Mouse (Mus musculus) MEL (cell line): Measurements from ENCODE around the gene Cep95. TPM values are rescaled to one million over a fixed set of nuclear protein-coding genes. Genes with fewer than 3 reads are reported as not detected.

Experiments
- DNase-seq: peaks from one replicate; pipeline ENCODE4 v3.0.0; 2011; ENCODE audit warnings: low read depth, low spot score
- H3K27ac ChIP-seq: 2 replicates; pipeline ENCODE4 v1.5.1; 2012; ENCODE audit warnings: low read depth, mild to moderate bottlenecking, control low read depth, low read length, moderate library complexity; ENCODE audit not compliant: control insufficient read depth
- H3K27me3 ChIP-seq, 2 experiments: fragments of 150-350 bp in 1 of 2; sonication (generic) in 1 of 2; 2 replicates each; pipeline ENCODE4 v1.6.1; 2012; ENCODE audit warnings: low read length in 2 of 2, mild to moderate bottlenecking in 2 of 2, improper control_type of control experiment in 1 of 2, moderate library complexity in 1 of 2; ENCODE audit not compliant: insufficient read depth in 2 of 2, control insufficient read depth in 1 of 2
- H3K36me3 ChIP-seq, 2 experiments: 2 replicates each; pipeline ENCODE4 v1.6.1; 2012 to 2014; ENCODE audit warnings: low read length in 2 of 2, improper control_type of control experiment in 1 of 2, inconsistent platforms in 1 of 2, mild to moderate bottlenecking in 1 of 2; ENCODE audit not compliant: insufficient read depth in 2 of 2, control insufficient read depth in 1 of 2
- H3K4me1 ChIP-seq, 2 experiments: fragments of 150-350 bp in 1 of 2; sonication (generic) in 1 of 2; 2 replicates each; pipeline ENCODE4 v1.6.1; 2012; ENCODE audit warnings: low read length in 2 of 2, improper control_type of control experiment in 1 of 2, mild to moderate bottlenecking in 1 of 2; ENCODE audit not compliant: insufficient read depth in 2 of 2, control insufficient read depth in 1 of 2
- H3K4me3 ChIP-seq, 2 experiments: fragments of 150-350 bp in 1 of 2; sonication (generic) in 1 of 2; 2 replicates each; pipeline ENCODE4 v1.5.1; 2012; ENCODE audit warnings: low read depth in 2 of 2, low read length in 2 of 2, mild to moderate bottlenecking in 2 of 2, moderate library complexity in 2 of 2, control low read depth in 1 of 2, improper control_type of control experiment in 1 of 2; ENCODE audit not compliant: control insufficient read depth in 1 of 2, insufficient read depth in 1 of 2
- H3K79me2 ChIP-seq: 2 replicates; pipeline ENCODE4 v1.6.1; 2012; ENCODE audit warnings: mild to moderate bottlenecking, low read length, moderate library complexity; ENCODE audit not compliant: control insufficient read depth, poor library complexity, insufficient read depth
- H3K9ac ChIP-seq: 2 replicates; pipeline ENCODE4 v1.6.1; 2012; ENCODE audit warnings: low read depth, mild to moderate bottlenecking, control low read depth, low read length, moderate library complexity; ENCODE audit not compliant: control insufficient read depth, poor library complexity, severe bottlenecking
- H3K9me3 ChIP-seq: fragments of 150-350 bp; sonication (generic); replicated peaks from 2 replicates; pipeline ENCODE4 v1.6.1; 2012; ENCODE audit warnings: mild to moderate bottlenecking, low read length, improper control_type of control experiment, moderate library complexity; ENCODE audit not compliant: insufficient read depth
- BHLHE40 ChIP-seq: IDR thresholded peaks from 2 replicates; pipeline ENCODE4 v1.6.1; 2012; ENCODE audit warnings: low read depth, mild to moderate bottlenecking, inconsistent platforms, low read length, improper control_type of control experiment, borderline replicate concordance
- CHD2 ChIP-seq: IDR thresholded peaks from 2 replicates; pipeline ENCODE4 v1.6.1; 2011; ENCODE audit warnings: low read length, improper control_type of control experiment
- CTCF ChIP-seq, 3 experiments: IDR thresholded peaks in 2 of 3; conservative IDR thresholded peaks in 1 of 3; 2 replicates each; pipeline ENCODE4 v1.5.1; 2011 to 2012; ENCODE audit warnings: low read length in 3 of 3, low read depth in 2 of 3, mild to moderate bottlenecking in 2 of 3, improper control_type of control experiment in 1 of 3, inconsistent platforms in 1 of 3, mixed read lengths in 1 of 3, moderate library complexity in 1 of 3; ENCODE audit not compliant: control insufficient read depth in 1 of 3, insufficient read depth in 1 of 3, poor library complexity in 1 of 3, severe bottlenecking in 1 of 3
- ELF1 ChIP-seq: IDR thresholded peaks from 2 replicates; pipeline ENCODE4 v1.6.1; 2014; ENCODE audit warnings: low read depth, mild to moderate bottlenecking, inconsistent platforms, low read length, improper control_type of control experiment, moderate library complexity
- EP300 ChIP-seq, 2 experiments: IDR thresholded peaks; 2 replicates each; pipeline ENCODE4 v1.6.1; 2011; ENCODE audit warnings: improper control_type of control experiment in 2 of 2, low read length in 2 of 2, low read depth in 1 of 2, mild to moderate bottlenecking in 1 of 2
- ETS1 ChIP-seq: IDR thresholded peaks from 2 replicates; pipeline ENCODE4 v1.6.1; 2012; ENCODE audit warnings: low read depth, mild to moderate bottlenecking, inconsistent platforms, low read length, improper control_type of control experiment, moderate library complexity
- GABPA ChIP-seq: IDR thresholded peaks from 2 replicates; pipeline ENCODE4 v1.6.1; 2012; ENCODE audit warnings: low read depth, mild to moderate bottlenecking, inconsistent platforms, low read length, improper control_type of control experiment, moderate library complexity
- GATA1 ChIP-seq: IDR thresholded peaks from 2 replicates; pipeline ENCODE4 v1.6.1; 2011; ENCODE audit warnings: low read depth, low read length, improper control_type of control experiment
- JUND ChIP-seq: IDR thresholded peaks from 2 replicates; pipeline ENCODE4 v1.6.1; 2011; ENCODE audit warnings: low read depth, mild to moderate bottlenecking, improper control_type of control experiment, low read length
- MAX ChIP-seq: IDR thresholded peaks from 2 replicates; pipeline ENCODE4 v1.6.1; 2011; ENCODE audit warnings: low read length, improper control_type of control experiment
- MXI1 ChIP-seq: IDR thresholded peaks from 2 replicates; pipeline ENCODE4 v1.6.1; 2011; ENCODE audit warnings: mild to moderate bottlenecking, low read depth, low read length, improper control_type of control experiment
- MYC ChIP-seq: IDR thresholded peaks from 2 replicates; pipeline ENCODE4 v1.6.1; 2011; ENCODE audit warnings: low read depth, mild to moderate bottlenecking, low read length, improper control_type of control experiment, moderate library complexity
- POLR2A ChIP-seq, 2 experiments: IDR thresholded peaks; 2 replicates each; pipeline ENCODE4 v1.6.1; 2011 to 2012; ENCODE audit warnings: low read length in 2 of 2, mild to moderate bottlenecking in 2 of 2, control low read depth in 1 of 2, improper control_type of control experiment in 1 of 2, low read depth in 1 of 2, moderate library complexity in 1 of 2; ENCODE audit not compliant: control insufficient read depth in 1 of 2, insufficient read depth in 1 of 2, poor library complexity in 1 of 2
- POLR2AphosphoS2 ChIP-seq: IDR thresholded peaks from 2 replicates; pipeline ENCODE4 v1.6.1; 2011; ENCODE audit warnings: low read length, improper control_type of control experiment
- POLR2AphosphoS5 ChIP-seq: IDR thresholded peaks from 2 replicates; pipeline ENCODE4 v1.6.1; 2012; ENCODE audit warnings: low read depth, borderline replicate concordance, mild to moderate bottlenecking, inconsistent platforms, low read length, moderate library complexity, mixed read lengths
- RAD21 ChIP-seq: IDR thresholded peaks from 2 replicates; pipeline ENCODE4 v1.6.1; 2011; ENCODE audit warnings: mild to moderate bottlenecking, low read depth, low read length, improper control_type of control experiment
- RCOR1 ChIP-seq: IDR thresholded peaks from 2 replicates; pipeline ENCODE4 v1.6.1; 2012; ENCODE audit warnings: low read depth, mild to moderate bottlenecking, inconsistent platforms, low read length, improper control_type of control experiment
- SIN3A ChIP-seq: IDR thresholded peaks from 2 replicates; pipeline ENCODE4 v1.6.1; 2012; ENCODE audit warnings: low read length, improper control_type of control experiment, inconsistent platforms
- SMC3 ChIP-seq: IDR thresholded peaks from 2 replicates; pipeline ENCODE4 v1.6.1; 2011; ENCODE audit warnings: low read depth, low read length, improper control_type of control experiment
- TAL1 ChIP-seq: IDR thresholded peaks from 2 replicates; pipeline ENCODE4 v1.6.1; 2012; ENCODE audit warnings: mild to moderate bottlenecking, inconsistent platforms, low read length, moderate library complexity, mixed read lengths
- TBP ChIP-seq: IDR thresholded peaks from 2 replicates; pipeline ENCODE4 v1.8.0; 2011; ENCODE audit warnings: low read depth, low read length, improper control_type of control experiment
- TCF12 ChIP-seq: IDR thresholded peaks from 2 replicates; pipeline ENCODE4 v1.6.1; 2014; ENCODE audit warnings: low read depth, mild to moderate bottlenecking, inconsistent platforms, low read length, improper control_type of control experiment, moderate library complexity
- UBTF ChIP-seq: IDR thresholded peaks from 2 replicates; pipeline ENCODE4 v1.6.1; 2012; ENCODE audit warnings: low read depth, mild to moderate bottlenecking, inconsistent platforms, low read length, improper control_type of control experiment, moderate library complexity, borderline replicate concordance; ENCODE audit not compliant: insufficient read depth
- USF1 ChIP-seq: IDR thresholded peaks from 2 replicates; pipeline ENCODE4 v1.6.1; 2014; ENCODE audit warnings: low read depth, mild to moderate bottlenecking, inconsistent platforms, low read length, improper control_type of control experiment, moderate library complexity
- USF2 ChIP-seq, 2 experiments: IDR thresholded peaks; 2 replicates each; pipeline ENCODE4 v1.6.1; 2011 to 2012; ENCODE audit warnings: improper control_type of control experiment in 2 of 2, low read length in 2 of 2, borderline replicate concordance in 1 of 2, inconsistent platforms in 1 of 2, low read depth in 1 of 2, mild to moderate bottlenecking in 1 of 2; ENCODE audit not compliant: insufficient read depth in 1 of 2
- ZC3H11A ChIP-seq: IDR thresholded peaks from 2 replicates; pipeline ENCODE4 v1.6.1; 2012; ENCODE audit warnings: low read depth, mild to moderate bottlenecking, inconsistent platforms, low read length, improper control_type of control experiment
- ZKSCAN1 ChIP-seq: IDR thresholded peaks from 2 replicates; pipeline ENCODE4 v1.6.1; 2012; ENCODE audit warnings: low read depth, mild to moderate bottlenecking, inconsistent platforms, low read length, improper control_type of control experiment, moderate library complexity
- ZMIZ1 ChIP-seq: IDR thresholded peaks from 2 replicates; pipeline ENCODE4 v1.6.1; 2012; ENCODE audit warnings: low read depth, mild to moderate bottlenecking, inconsistent platforms, low read length, improper control_type of control experiment, moderate library complexity
- ZNF384 ChIP-seq: IDR thresholded peaks from 2 replicates; pipeline ENCODE4 v1.6.1; 2012; ENCODE audit warnings: low read depth, mild to moderate bottlenecking, inconsistent platforms, low read length, improper control_type of control experiment
- polyA plus RNA-seq, 2 experiments: library from polyadenylated mRNA; stranded (reverse) in 1 of 2; unstranded in 1 of 2; fragments of >175 nt in 1 of 2; fragments of >200 nt in 1 of 2; gene quantifications; 2 replicates each; pipeline versions ENCODE4 v1.2.1 to v1.2.4; 2012; ENCODE audit warnings: low replicate concordance in 2 of 2, low read depth in 1 of 2; ENCODE audit not compliant: insufficient read length in 2 of 2, insufficient read depth in 1 of 2, missing spikeins in 1 of 2
- total RNA-seq: library from RNA; depleted of rRNA; stranded (reverse); fragments of 300-350 nt; gene quantifications from 2 replicates; pipeline ENCODE4 v1.2.3, GENCODE M21; 2012

The Cep95 gene
- total and polyA plus RNA-seq, 3 experiments: 11.6 to 12.9 TPM; not detected in 1

GRCm38 (mm10) chr11:106793846-106794245 lies 4.8 kb downstream of the Cep95 start:
- peaks cover 13% of the 10 kb centered on the region for H3K79me2 ChIP-seq
- no peaks in the 10 kb centered on the region for H3K27me3 ChIP-seq
- no peak overlapping the region for H3K27ac ChIP-seq
- H3K4me1 ChIP-seq: peaks cover 3 to 6% of the 10 kb centered on the region in 2 experiments; a peak in 3 of 4 replicates
- no peaks in the 10 kb centered on the region for H3K9me3 ChIP-seq
- H3K36me3 ChIP-seq: peaks cover 6 to 22% of the 10 kb centered on the region in 2 experiments
- DNase-seq: peak; percentile 58
- H3K9ac ChIP-seq: no peak overlapping the region
- H3K4me3 ChIP-seq: no peak overlapping the region
- TF ChIP-seq MAX (no peak), SMC3 (peak; percentile 47), CTCF (IDR thresholded peaks at IDR 0.05 in 2 of 3, conservative IDR thresholded peaks at IDR 0.05 in 1 of 3; ENCODE audit: control insufficient read depth in 1 of 3, insufficient read depth in 1 of 3, low read depth in 2 of 3, low read length in 3 of 3, poor library complexity in 1 of 3, severe bottlenecking in 1 of 3) (peak; percentile 6 to 53 (median 50); a peak in 4 of 6 replicates), ZNF384 (no peak), GABPA (no peak)

GRCm38 (mm10) chr11:106795679-106796078 lies 6.6 kb downstream of the Cep95 start:
- H3K27ac ChIP-seq: no peak overlapping the region
- TF ChIP-seq CTCF (IDR thresholded peaks at IDR 0.05 in 2 of 3, conservative IDR thresholded peaks at IDR 0.05 in 1 of 3; ENCODE audit: control insufficient read depth in 1 of 3, insufficient read depth in 1 of 3, low read depth in 2 of 3, low read length in 3 of 3, poor library complexity in 1 of 3, severe bottlenecking in 1 of 3): no peak
- no peak for TF ChIP-seq USF1
- no peak; the same call in 1 of the 2 replicates for TF ChIP-seq SIN3A
- TF ChIP-seq JUND: no peak
- TF ChIP-seq UBTF: no peak
- TF ChIP-seq TAL1: no peak
- no peak for TF ChIP-seq USF2 (IDR thresholded peaks at IDR 0.05; ENCODE audit: borderline replicate concordance in 1 of 2, insufficient read depth in 1 of 2, low read depth in 1 of 2, low read length in 2 of 2)
- no peak for TF ChIP-seq GABPA
- no peak for TF ChIP-seq CHD2
- TF ChIP-seq POLR2AphosphoS2: no peak
- TF ChIP-seq ETS1: 0 out of 2 replicates have a peak, but pooled peaks have one; percentile 51
- TF ChIP-seq RCOR1: no peak; the same call in 1 of the 2 replicates
- no peak for TF ChIP-seq ZMIZ1
- no peak for TF ChIP-seq ZKSCAN1
- TF ChIP-seq TCF12: peak; percentile 35; the same call in 1 of the 2 replicates
- TF ChIP-seq POLR2A (IDR thresholded peaks at IDR 0.05; ENCODE audit: control insufficient read depth in 1 of 2, insufficient read depth in 1 of 2, low read depth in 1 of 2, low read length in 2 of 2, poor library complexity in 1 of 2): no peak
- TF ChIP-seq TBP: no peak
- TF ChIP-seq EP300 (IDR thresholded peaks at IDR 0.05; ENCODE audit: low read depth in 1 of 2, low read length in 2 of 2): peak; percentile 31 to 54; a peak in 3 of 4 replicates
- no peak for TF ChIP-seq ZC3H11A
- no peak for TF ChIP-seq ELF1
- no peak for TF ChIP-seq GATA1
- no peak for TF ChIP-seq MYC
- no peak for TF ChIP-seq RAD21
- TF ChIP-seq BHLHE40: no peak
- TF ChIP-seq MXI1: no peak
- no peak for TF ChIP-seq POLR2AphosphoS5
- no peaks in the 10 kb centered on the region for H3K27me3 ChIP-seq
- peaks cover 0 to 6% of the 10 kb centered on the region in 2 experiments; a peak in 3 of 4 replicates for H3K4me1 ChIP-seq
- H3K9me3 ChIP-seq: no peaks in the 10 kb centered on the region
- H3K36me3 ChIP-seq: peaks cover 8 to 15% of the 10 kb centered on the region in 2 experiments
- DNase-seq: no peak
- no peak overlapping the region for H3K4me3 ChIP-seq
- peaks cover 2% of the 10 kb centered on the region for H3K79me2 ChIP-seq
- H3K9ac ChIP-seq: 0 out of 2 replicates have a peak overlapping the region, but pooled peaks have one; percentile 0
